Mouse (Mus musculus) induced T-regulatory cell, adult 2 months (primary cell): Measurements from ENCODE around the gene Pabpc4.

ENCODE experiments used
- DNase-seq: peaks from one replicate; pipeline ENCODE4 v3.0.0-alpha.2; 2012; ENCODE audit warnings: low read depth

The Pabpc4 gene

DNA sequence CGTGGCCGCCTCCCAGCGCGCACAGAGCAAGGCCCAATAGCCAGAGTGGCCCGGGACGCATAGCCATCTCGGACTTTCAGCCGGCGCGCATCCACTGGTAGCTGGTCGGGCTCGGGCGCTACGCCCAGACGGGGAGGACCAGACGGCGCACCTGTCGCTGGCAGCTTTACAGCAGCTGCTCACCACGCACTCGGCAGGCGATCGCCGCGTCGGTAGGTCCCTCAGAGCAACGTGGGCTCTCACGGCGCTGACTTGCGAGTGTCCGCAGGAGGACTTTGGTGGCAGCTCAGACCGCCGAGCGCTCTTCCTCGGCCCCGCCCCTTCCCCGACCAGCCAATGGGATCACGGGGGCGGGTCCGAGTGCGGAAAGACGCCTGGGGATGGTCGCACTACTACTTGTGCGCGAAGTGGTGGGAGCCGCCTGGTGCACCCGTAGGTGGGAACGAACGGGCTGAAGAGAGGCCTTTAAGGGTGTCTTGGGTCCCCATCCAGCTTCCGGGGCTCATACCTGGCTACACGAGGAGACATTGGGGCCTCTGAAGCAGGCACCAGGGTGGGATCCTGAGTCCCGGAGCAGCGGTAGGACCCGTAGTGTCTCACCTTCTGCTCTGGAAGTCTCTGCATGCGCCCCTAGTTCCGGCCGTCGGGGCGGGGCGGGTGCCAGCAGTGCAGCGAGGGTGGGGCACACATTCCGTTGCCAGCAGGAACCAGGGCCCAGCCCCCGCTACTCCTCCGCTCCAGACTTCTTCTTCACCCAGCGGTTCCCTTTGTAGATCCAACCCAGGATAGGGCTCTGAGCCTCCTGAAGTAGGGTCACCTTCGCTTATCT lies 80.7 kb downstream of the Pabpc4 start, which contains the start of gene Bmp8a:
Gene Bmp8a, minus strand, starts transcription at position 611 of the 829 bp plus-strand sequence.
- DNase-seq, result peak; percentile 86

GRCm38 (mm10) chr4:123343471-123343789 lies 81.3 kb downstream of the Pabpc4 start:
- no peak for DNase-seq
